ENCODE assay signal across 11 mouse cellular contexts in the genomic region with DNA sequence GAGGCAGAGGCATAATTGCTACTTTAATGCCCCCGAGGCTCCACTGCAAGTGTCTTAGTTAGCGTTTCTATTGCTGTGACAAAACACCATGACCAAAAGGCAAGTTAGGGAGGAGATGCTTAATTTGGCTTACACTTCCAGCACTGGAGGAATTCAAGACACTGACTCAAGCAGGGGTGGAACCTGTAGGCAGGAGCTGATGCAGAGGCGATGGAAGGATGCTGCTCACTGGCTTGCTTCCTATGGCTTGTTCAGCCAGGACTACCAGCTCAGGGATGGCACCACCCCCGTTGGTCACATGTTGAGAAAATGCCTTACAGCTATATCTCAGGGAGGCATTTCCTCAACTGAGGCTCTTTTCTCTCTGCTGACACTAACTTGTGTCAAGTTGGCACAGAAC. TPM values are rescaled to one million over a fixed set of nuclear protein-coding genes. Genes with fewer than 3 reads are reported as not detected.
DNase-seq lines count a peak whose midpoint lies in the region; ATAC-seq and TF ChIP-seq lines count a peak whose summit lies in the region.
"Had no signal": no experiment of that assay in that cellular context is flagged by ENCODE, and none has a peak within 500 bp of the region (broad histone marks: within the 10 kb centered on the region; RNA-seq: fewer than 3 reads in every experiment).

No protein-coding gene starts in this region.

- H3K4me3 ChIP-seq in midbrain, embryonic 10.5 days = no peak overlapping the region
- no peak overlapping the region for H3K4me3 ChIP-seq in midbrain, embryonic 11.5 days (ENCODE audit: low read depth, low read length)
- no peak overlapping the region for H3K4me3 ChIP-seq in forebrain, embryonic 11.5 days (ENCODE audit: low read depth, low read length)
- H3K4me3 ChIP-seq in midbrain, embryonic 12.5 days = no peak overlapping the region
- no peak overlapping the region for H3K4me3 ChIP-seq in lung, postnatal 0 days (ENCODE audit: low read depth, low read length)

- ATAC-seq in midbrain, embryonic 11.5 days (ENCODE audit: low FRiP score) = no peak
- no peak for ATAC-seq in forebrain, embryonic 11.5 days (replicated peaks; ENCODE audit: low FRiP score)
- no peak for ATAC-seq in midbrain, embryonic 12.5 days (ENCODE audit: low FRiP score, low read depth)
- no peak for ATAC-seq in lung, postnatal 0 days

- TF ChIP-seq CTCF in lung, postnatal 0 days (IDR thresholded peaks at IDR 0.05) = no peak

- H3K9me3 ChIP-seq in midbrain, embryonic 10.5 days (replicated peaks) = no peaks in the 10 kb centered on the region
- no peaks in the 10 kb centered on the region for H3K9me3 ChIP-seq in midbrain, embryonic 11.5 days (ENCODE audit: control insufficient read depth, low read length)
- no peaks in the 10 kb centered on the region for H3K9me3 ChIP-seq in forebrain, embryonic 11.5 days (ENCODE audit: control insufficient read depth, low read length)
- H3K9me3 ChIP-seq in midbrain, embryonic 12.5 days = no peaks in the 10 kb centered on the region
- no peaks in the 10 kb centered on the region for H3K9me3 ChIP-seq in lung, postnatal 0 days (ENCODE audit: low read length)

- H3K4me2 ChIP-seq in midbrain, embryonic 11.5 days = no peak overlapping the region
- H3K4me2 ChIP-seq in forebrain, embryonic 11.5 days (ENCODE audit: low read depth, low read length, severe bottlenecking) = no peak overlapping the region
- H3K4me2 ChIP-seq in midbrain, embryonic 12.5 days (replicated peaks) = no peak overlapping the region
- no peak overlapping the region for H3K4me2 ChIP-seq in lung, postnatal 0 days (replicated peaks; ENCODE audit: low read depth, low read length)

- no peak for DNase-seq in midbrain, embryonic 10.5 days (ENCODE audit: low spot score)
- DNase-seq in midbrain, embryonic 11.5 days (ENCODE audit: low spot score, missing footprints) = no peak
- no peak for DNase-seq in forebrain, embryonic 11.5 days (ENCODE audit: low spot score)
- peak; percentile 60 for DNase-seq in telencephalon, adult 2 months (ENCODE audit: low read depth, low spot score)
- DNase-seq in heart, adult 8-10 months (ENCODE audit: low spot score) = no peak
- no peak for DNase-seq in lung, postnatal 0 days (ENCODE audit: low spot score)
- DNase-seq: cerebellum, postnatal 14 days; gastrocnemius, postnatal 14 days; kidney, adult 8-10 months had no signal

- H3K27ac ChIP-seq in midbrain, embryonic 10.5 days (replicated peaks) = peak overlapping the region; percentile 58; the same call in 1 of the 2 replicates
- no peak overlapping the region; the same call in 1 of the 2 replicates for H3K27ac ChIP-seq in midbrain, embryonic 11.5 days (ENCODE audit: low read depth, low read length)
- peak overlapping the region; percentile 37 for H3K27ac ChIP-seq in forebrain, embryonic 11.5 days (ENCODE audit: low read depth, low read length)
- H3K27ac ChIP-seq in midbrain, embryonic 12.5 days (replicated peaks) = peak overlapping the region; percentile 65; the same call in 1 of the 2 replicates
- H3K27ac ChIP-seq in lung, postnatal 0 days (ENCODE audit: low read length) = no peak overlapping the region
- H3K27ac ChIP-seq: liver, embryonic 14.5 days had no signal

- TF ChIP-seq EP300 in lung, postnatal 0 days (IDR thresholded peaks at IDR 0.05) = no peak

- no peak overlapping the region for H3K9ac ChIP-seq in midbrain, embryonic 11.5 days (ENCODE audit: low read length)
- H3K9ac ChIP-seq in forebrain, embryonic 11.5 days (ENCODE audit: low read length) = no peak overlapping the region
- no peak overlapping the region for H3K9ac ChIP-seq in midbrain, embryonic 12.5 days (replicated peaks)
- H3K9ac ChIP-seq in lung, postnatal 0 days (replicated peaks; ENCODE audit: low read depth) = no peak overlapping the region
- H3K9ac ChIP-seq: liver, embryonic 14.5 days had no signal

- no peaks in the 10 kb centered on the region for H3K36me3 ChIP-seq in midbrain, embryonic 10.5 days
- H3K36me3 ChIP-seq in midbrain, embryonic 11.5 days (ENCODE audit: control insufficient read depth, insufficient read depth, low read length) = no peaks in the 10 kb centered on the region
- no peaks in the 10 kb centered on the region for H3K36me3 ChIP-seq in forebrain, embryonic 11.5 days (ENCODE audit: control insufficient read depth, insufficient read depth, low read length)
- H3K36me3 ChIP-seq in midbrain, embryonic 12.5 days = no peaks in the 10 kb centered on the region
- no peaks in the 10 kb centered on the region for H3K36me3 ChIP-seq in lung, postnatal 0 days (ENCODE audit: insufficient read depth, low read length)

- H3K4me1 ChIP-seq in midbrain, embryonic 10.5 days = peaks cover 20% of the 10 kb centered on the region
- peaks cover 5% of the 10 kb centered on the region for H3K4me1 ChIP-seq in midbrain, embryonic 11.5 days (ENCODE audit: control insufficient read depth, insufficient read depth, low read length)
- H3K4me1 ChIP-seq in forebrain, embryonic 11.5 days (replicated peaks; ENCODE audit: control insufficient read depth, insufficient read depth, low read length) = peaks cover 10% of the 10 kb centered on the region
- peaks cover 20% of the 10 kb centered on the region for H3K4me1 ChIP-seq in midbrain, embryonic 12.5 days
- no peaks in the 10 kb centered on the region for H3K4me1 ChIP-seq in lung, postnatal 0 days (ENCODE audit: insufficient read depth, low read depth, low read length)

- 76% methylated on average over 4 of the region's 4 CpGs for WGBS in midbrain, embryonic 10.5 days
- WGBS in midbrain, embryonic 11.5 days = 78% methylated on average over 4 of the region's 4 CpGs
- 51% methylated on average over 4 of the region's 4 CpGs for WGBS in forebrain, embryonic 11.5 days
- WGBS in midbrain, embryonic 12.5 days = 59% methylated on average over 4 of the region's 4 CpGs
- WGBS in lung, postnatal 0 days = 80% methylated on average over 4 of the region's 4 CpGs

- H3K27me3 ChIP-seq in midbrain, embryonic 10.5 days (ENCODE audit: low read depth, poor library complexity, severe bottlenecking) = no peaks in the 10 kb centered on the region
- H3K27me3 ChIP-seq in midbrain, embryonic 11.5 days (ENCODE audit: control insufficient read depth, insufficient read depth, low read length) = no peaks in the 10 kb centered on the region
- no peaks in the 10 kb centered on the region for H3K27me3 ChIP-seq in forebrain, embryonic 11.5 days (ENCODE audit: control insufficient read depth, insufficient read depth, low read length)
- H3K27me3 ChIP-seq in midbrain, embryonic 12.5 days = no peaks in the 10 kb centered on the region
- H3K27me3 ChIP-seq in lung, postnatal 0 days (replicated peaks; ENCODE audit: insufficient read depth, low read length) = no peaks in the 10 kb centered on the region

RNA-seq across cellular contexts. Expression of a gene that starts 8.6 kb away (rescaled TPM):
- polyA plus RNA-seq in midbrain, embryonic 10.5 days (2016; fragmentation: Nextera tagmentation; extraction: Ambion mirVana) = 111 and 120 TPM in 2 replicates
- 111 and 112 TPM in 2 replicates for polyA plus RNA-seq in midbrain, embryonic 11.5 days (2014; fragmentation: Nextera tagmentation; extraction: Ambion mirVana)
- 114 and 126 TPM in 2 replicates for polyA plus RNA-seq in forebrain, embryonic 11.5 days (2014; fragmentation: Nextera tagmentation; extraction: Ambion mirVana)
- 135 and 144 TPM in 2 replicates for polyA plus RNA-seq in midbrain, embryonic 12.5 days (2016; fragmentation: Nextera tagmentation; extraction: Ambion mirVana)
- 10 to 100 TPM; 72.5 to 82.8 (median 80.1) TPM for total RNA-seq in heart, adult 8-10 months (2022)
- 120 and 121 TPM in 2 replicates for polyA plus RNA-seq in lung, postnatal 0 days (2015; fragmentation: Nextera tagmentation; extraction: Ambion mirVana)

RNA-seq across cellular contexts. Expression of a gene that starts 37.8 kb away (rescaled TPM):
- polyA plus RNA-seq in midbrain, embryonic 10.5 days (2016; fragmentation: Nextera tagmentation; extraction: Ambion mirVana) = 0.26 and 0.27 TPM in 2 replicates
- 0.78 and 1.0 TPM in 2 replicates for polyA plus RNA-seq in midbrain, embryonic 11.5 days (2014; fragmentation: Nextera tagmentation; extraction: Ambion mirVana)
- 0.52 and 1.3 TPM in 2 replicates for polyA plus RNA-seq in forebrain, embryonic 11.5 days (2014; fragmentation: Nextera tagmentation; extraction: Ambion mirVana)
- polyA plus RNA-seq in midbrain, embryonic 12.5 days (2016; fragmentation: Nextera tagmentation; extraction: Ambion mirVana) = 0.64 and 1.0 TPM in 2 replicates
- total RNA-seq in heart, adult 8-10 months (2022) = 10 to 100 TPM; 20.4 to 24.8 (median 24.5) TPM
- 6.2 and 8.4 TPM in 2 replicates for polyA plus RNA-seq in lung, postnatal 0 days (2015; fragmentation: Nextera tagmentation; extraction: Ambion mirVana)

Comparison
In these comparisons a context has a peak if more than half of its experiments do, and no peak if none do; other contexts are left out.
1. H3K27ac ChIP-seq: peak in midbrain, embryonic 10.5 days (single experiment), forebrain, embryonic 11.5 days (single experiment) and midbrain, embryonic 12.5 days (single experiment); none in midbrain, embryonic 11.5 days (single experiment) and lung, postnatal 0 days (single experiment).